Mouse (Mus musculus) heart, adult 10 weeks (tissue): ENCODE measurements around the gene Tnf. TPM values are rescaled to one million over a fixed set of nuclear protein-coding genes. Genes with fewer than 3 reads are reported as not detected.

ENCODE experiments used
- polyA plus RNA-seq: library from polyadenylated mRNA; stranded (reverse); fragments of 350-450 nt; fragmentation: Illumina TruSeq; extraction: RNeasy Lipid Tissue Mini Kit (QIAGEN cat#74804); gene quantifications from one replicate; pipeline ENCODE4 v1.2.3, GENCODE M21; 2014; ENCODE audit warnings: low read depth, low replicate concordance

The Tnf gene
- 0.29 TPM for polyA plus RNA-seq

DNA sequence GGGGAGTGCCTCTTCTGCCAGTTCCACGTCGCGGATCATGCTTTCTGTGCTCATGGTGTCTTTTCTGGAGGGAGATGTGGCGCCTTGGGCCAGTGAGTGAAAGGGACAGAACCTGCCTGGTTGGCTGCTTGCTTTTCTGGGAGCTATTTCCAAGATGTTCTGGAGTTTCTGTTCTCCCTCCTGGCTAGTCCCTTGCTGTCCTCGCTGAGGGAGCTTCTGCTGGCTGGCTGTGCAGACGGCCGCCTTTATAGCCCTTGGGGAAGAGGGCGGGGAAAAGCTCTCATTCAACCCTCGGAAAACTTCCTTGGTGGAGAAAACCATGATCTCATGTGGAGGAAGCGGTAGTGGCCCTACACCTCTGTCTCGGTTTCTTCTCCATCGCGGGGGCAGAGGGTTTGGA lies at the start of gene Tnf:
TSS of gene Tnf (minus strand) at position 221 of the 400 bp plus-strand sequence.

GRCm38 (mm10) chr17:35241305-35242014 lies 39.7 kb upstream of the Tnf start, which contains the start of gene Ddx39b:
Gene Ddx39b (plus strand): TSS chr17:35241746.

GRCm38 (mm10) chr17:35235614-35236389 lies 34.0 kb upstream of the Tnf start, which contains the start of gene Nfkbil1:
Gene Nfkbil1 (minus strand): TSS chr17:35235792.

DNA sequence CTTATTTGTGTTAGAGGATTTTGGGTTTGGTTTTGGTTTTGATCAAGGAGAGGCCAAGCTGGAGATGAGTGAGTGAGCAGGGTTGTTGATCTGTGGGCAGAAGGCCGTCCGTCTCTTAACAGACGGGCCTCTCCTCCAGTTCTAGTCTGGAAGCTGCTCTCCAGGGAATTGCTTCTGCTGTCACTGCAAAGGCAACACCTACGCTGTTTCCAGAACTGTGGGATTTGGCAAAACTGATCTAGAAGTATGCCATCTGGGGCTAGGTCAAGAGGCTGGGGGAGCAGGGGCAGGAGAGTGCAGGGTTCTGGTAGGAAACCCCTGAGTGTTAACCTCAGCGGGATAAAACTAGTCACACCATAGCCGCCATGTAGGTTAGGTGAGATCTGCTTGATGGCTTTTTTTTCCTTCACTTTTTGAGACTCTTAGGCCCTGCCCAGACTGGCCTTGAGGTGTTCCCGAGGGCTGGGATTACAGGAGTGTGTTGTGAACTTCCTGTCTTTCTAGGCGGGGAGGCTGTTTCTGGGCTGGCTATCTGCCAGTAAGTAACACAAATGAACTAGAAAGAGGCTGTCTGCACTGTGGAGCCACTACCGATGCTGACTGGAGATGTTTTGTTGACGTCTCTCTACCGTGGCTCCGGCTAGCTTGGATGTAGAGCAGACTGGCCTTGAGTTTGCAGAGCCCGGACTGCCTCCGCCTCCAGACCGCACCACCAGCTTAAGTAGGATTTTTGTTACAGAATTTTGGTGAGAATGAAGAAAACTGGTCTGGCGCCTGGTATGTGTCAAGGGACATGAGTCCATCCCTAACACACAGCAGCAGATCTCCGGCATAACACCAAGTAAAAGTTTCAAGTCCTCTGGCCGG lies 31.5 kb upstream of the Tnf start, which contains the start of gene Atp6v1g2:
TSS of gene Atp6v1g2 (plus strand) at position 547 of the 867 bp plus-strand sequence.

DNA sequence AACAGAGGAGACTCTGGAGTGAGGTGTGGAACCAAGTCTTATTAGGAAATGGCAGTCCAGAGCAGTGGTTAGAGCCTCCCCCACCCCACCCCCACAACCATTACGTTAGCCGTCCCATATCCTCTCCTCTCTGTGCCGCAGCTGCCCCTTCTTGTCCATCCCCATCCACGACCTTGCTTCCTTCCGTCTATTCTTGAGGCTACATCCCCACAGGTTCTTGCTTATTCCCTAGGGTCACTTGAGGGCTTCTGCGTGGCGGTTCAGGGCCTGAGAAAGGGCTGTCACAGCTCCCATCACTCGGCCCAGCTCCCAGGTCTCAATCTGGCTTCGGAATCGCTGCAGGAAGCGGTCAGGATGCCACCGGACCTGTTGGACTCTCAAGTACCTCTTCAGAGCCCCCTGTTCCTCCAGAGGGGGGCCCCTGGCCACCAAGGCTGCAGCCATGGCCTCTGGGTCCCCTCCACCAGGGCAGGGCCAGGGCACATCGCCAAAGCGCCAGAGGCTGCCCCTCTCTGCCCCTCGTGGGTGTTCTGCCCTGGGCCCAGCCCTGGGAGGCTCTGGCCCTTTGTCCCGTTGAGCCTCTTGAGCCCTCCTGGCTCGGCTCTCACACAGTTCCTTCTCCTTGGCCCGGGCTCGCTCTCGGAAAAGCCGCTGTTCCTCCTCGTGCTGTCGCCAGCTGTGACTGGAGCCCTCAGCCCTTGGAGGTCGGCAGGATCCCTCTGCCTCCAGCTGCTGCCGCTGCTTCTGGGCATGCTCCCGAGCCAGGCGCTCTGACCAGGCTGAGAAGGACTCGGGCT lies 18.5 kb upstream of the Tnf start, which contains the start of gene Gm16181:
TSS of gene Gm16181 (plus strand) at position 679 of the 797 bp plus-strand sequence.

DNA sequence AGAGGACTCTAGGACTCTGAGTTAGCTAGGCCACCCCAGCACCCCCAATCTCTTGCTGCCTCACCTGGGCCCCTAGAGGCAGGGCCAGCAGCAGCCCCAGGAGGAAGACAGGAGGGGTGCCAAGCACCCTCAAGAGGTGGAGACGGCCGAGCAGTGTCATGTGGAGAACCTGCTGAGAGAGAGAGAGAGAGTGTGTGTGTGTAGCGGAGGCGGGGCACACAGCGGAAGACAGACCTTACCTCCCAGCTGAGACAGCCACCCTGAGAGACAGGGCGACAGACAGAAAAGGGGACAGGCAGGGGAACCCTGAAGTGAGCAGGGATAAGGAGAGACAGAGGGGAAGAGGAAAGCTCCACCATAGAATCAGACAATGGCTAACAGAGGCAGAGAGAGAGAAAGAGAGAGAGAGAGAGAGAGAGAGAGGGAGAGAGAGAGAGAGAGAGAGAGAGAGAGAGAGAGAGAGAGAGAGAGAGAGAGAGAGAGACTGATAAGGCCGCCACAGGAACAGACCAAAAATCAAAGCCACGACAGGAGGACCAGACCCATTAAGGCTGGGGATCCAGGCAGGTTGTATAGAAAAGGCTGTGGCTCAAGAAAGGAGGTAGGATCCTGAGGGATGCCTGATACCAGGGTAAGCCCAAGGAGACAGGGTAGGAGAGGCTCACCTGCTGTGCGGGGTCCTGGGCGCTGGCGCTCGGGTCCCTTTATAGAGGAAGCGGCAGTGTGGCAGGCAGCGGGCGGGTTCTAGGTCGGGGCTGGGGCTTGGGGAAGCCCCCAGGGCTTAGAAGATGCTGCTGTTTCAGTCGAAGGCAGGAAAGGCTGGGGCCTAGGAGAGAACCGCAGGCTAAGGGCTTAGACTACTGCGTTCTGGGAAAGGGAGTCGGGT lies 2.9 kb upstream of the Tnf start, which contains the start of gene Lta:
TSS of gene Lta (minus strand) at position 858 of the 886 bp plus-strand sequence.

GRCm38 (mm10) chr17:35193881-35194843 lies 7.6 kb downstream of the Tnf start, which contains the start of gene Ltb:
Gene Ltb (plus strand): TSS chr17:35194439.

GRCm38 (mm10) chr17:35187959-35188610 lies 13.7 kb downstream of the Tnf start, which contains the start of gene Lst1:
Gene Lst1 (minus strand): TSS chr17:35188439.

DNA sequence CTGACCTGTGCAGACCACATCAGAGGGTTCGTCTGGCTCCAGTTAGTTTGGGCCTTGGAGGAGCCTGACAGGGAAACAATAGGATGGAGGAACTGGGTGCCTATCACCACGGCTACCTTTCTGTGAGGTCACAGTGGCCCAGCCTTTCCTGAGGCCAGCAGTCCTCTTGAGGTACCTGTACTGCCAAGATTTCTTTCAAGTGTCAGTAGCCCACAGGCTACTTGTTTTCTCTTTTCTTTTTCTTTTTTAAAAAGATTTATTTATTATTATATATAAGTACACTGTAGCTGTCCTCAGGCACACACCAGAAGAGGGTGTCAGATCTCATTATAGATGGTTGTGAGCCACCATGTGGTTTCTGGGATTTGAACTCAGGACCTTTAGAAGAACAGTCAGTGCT lies 25.8 kb downstream of the Tnf start, which contains the start of gene Aif1:
TSS of gene Aif1 (minus strand) at position 101 of the 400 bp plus-strand sequence.

GRCm38 (mm10) chr17:35164568-35165450 lies 37.0 kb downstream of the Tnf start, which contains the start of gene Prrc2a:
Gene Prrc2a (minus strand): TSS chr17:35164897.

Other genes with a start within 250 kb of the Tnf start
- 7.8 TPM for gene Hspa1b, start 242.8 kb downstream of the Tnf start, polyA plus RNA-seq
- gene Gm20481, start 232.1 kb downstream of the Tnf start, polyA plus RNA-seq = not detected
- gene Hspa1a, start 229.9 kb downstream of the Tnf start, polyA plus RNA-seq = 10.2 TPM
- gene Hspa1l, start 229.3 kb downstream of the Tnf start, polyA plus RNA-seq = 9.2 TPM
- gene Lsm2, start 220.1 kb downstream of the Tnf start, polyA plus RNA-seq = 17.0 TPM
- 20.7 TPM for gene Vars, start 201.0 kb downstream of the Tnf start, polyA plus RNA-seq
- 6.5 TPM for gene Vwa7, start 185.4 kb downstream of the Tnf start, polyA plus RNA-seq
- 0.58 TPM for gene Sapcd1, start 174.0 kb downstream of the Tnf start, polyA plus RNA-seq
- 0.55 TPM for gene Msh5, start 155.3 kb downstream of the Tnf start, polyA plus RNA-seq
- gene Clic1, start 152.0 kb downstream of the Tnf start, polyA plus RNA-seq = 50.4 TPM
- 33.4 TPM for gene Ddah2, start 143.0 kb downstream of the Tnf start, polyA plus RNA-seq
- gene Ly6g6c, start 136.6 kb downstream of the Tnf start, polyA plus RNA-seq = not detected
- not detected for gene Mpig6b, start 135.8 kb downstream of the Tnf start, polyA plus RNA-seq
- gene Ly6g6e, start 125.1 kb downstream of the Tnf start, polyA plus RNA-seq = not detected
- not detected for gene Ly6g6d, start 123.9 kb downstream of the Tnf start, polyA plus RNA-seq
- gene Ly6g6f, start 116.4 kb downstream of the Tnf start, polyA plus RNA-seq = not detected
- gene Abhd16a, start 112.7 kb downstream of the Tnf start, polyA plus RNA-seq = 72.3 TPM
- gene Ly6g5c, start 93.7 kb downstream of the Tnf start, polyA plus RNA-seq = not detected
- 0.39 TPM for gene Ly6g5b, start 86.6 kb downstream of the Tnf start, polyA plus RNA-seq
- gene Gpank1, start 80.6 kb downstream of the Tnf start, polyA plus RNA-seq = 17.0 TPM
- 145 TPM for gene Csnk2b, start 80.0 kb downstream of the Tnf start, polyA plus RNA-seq
- 22.9 TPM for gene D17H6S53E, start 75.6 kb downstream of the Tnf start, polyA plus RNA-seq
- gene Apom, start 70.0 kb downstream of the Tnf start, polyA plus RNA-seq = not detected
- gene Bag6, start 66.8 kb downstream of the Tnf start, polyA plus RNA-seq = 122 TPM
- 139 TPM for gene Prrc2a, start 37.1 kb downstream of the Tnf start, polyA plus RNA-seq
- gene Aif1, start 25.9 kb downstream of the Tnf start, polyA plus RNA-seq = 6.0 TPM
- gene Lst1, start 13.6 kb downstream of the Tnf start, polyA plus RNA-seq = 4.1 TPM
- 0.68 TPM for gene Ltb, start 7.6 kb downstream of the Tnf start, polyA plus RNA-seq
- gene Lta, start 3.3 kb upstream of the Tnf start, polyA plus RNA-seq = not detected
- 1.8 TPM for gene Gm16181, start 18.8 kb upstream of the Tnf start, polyA plus RNA-seq
- 4.9 TPM for gene Atp6v1g2, start 31.7 kb upstream of the Tnf start, polyA plus RNA-seq
- gene Nfkbil1, start 33.8 kb upstream of the Tnf start, polyA plus RNA-seq = 6.4 TPM
- gene Ddx39b, start 39.7 kb upstream of the Tnf start, polyA plus RNA-seq = 112 TPM
- 162 TPM for gene H2-D1, start 60.7 kb upstream of the Tnf start, polyA plus RNA-seq
- not detected for gene H2-Q1, start 118.4 kb upstream of the Tnf start, polyA plus RNA-seq
- gene H2-Q2, start 140.2 kb upstream of the Tnf start, polyA plus RNA-seq = 0.50 TPM
- gene H2-Q4, start 177.6 kb upstream of the Tnf start, polyA plus RNA-seq = 29.8 TPM
- 6.8 TPM for gene H2-Q6, start 222.8 kb upstream of the Tnf start, polyA plus RNA-seq
- 9.3 TPM for gene H2-Q7, start 237.1 kb upstream of the Tnf start, polyA plus RNA-seq